ENCODE assay signal across 13 mouse cellular contexts in the genomic region with DNA sequence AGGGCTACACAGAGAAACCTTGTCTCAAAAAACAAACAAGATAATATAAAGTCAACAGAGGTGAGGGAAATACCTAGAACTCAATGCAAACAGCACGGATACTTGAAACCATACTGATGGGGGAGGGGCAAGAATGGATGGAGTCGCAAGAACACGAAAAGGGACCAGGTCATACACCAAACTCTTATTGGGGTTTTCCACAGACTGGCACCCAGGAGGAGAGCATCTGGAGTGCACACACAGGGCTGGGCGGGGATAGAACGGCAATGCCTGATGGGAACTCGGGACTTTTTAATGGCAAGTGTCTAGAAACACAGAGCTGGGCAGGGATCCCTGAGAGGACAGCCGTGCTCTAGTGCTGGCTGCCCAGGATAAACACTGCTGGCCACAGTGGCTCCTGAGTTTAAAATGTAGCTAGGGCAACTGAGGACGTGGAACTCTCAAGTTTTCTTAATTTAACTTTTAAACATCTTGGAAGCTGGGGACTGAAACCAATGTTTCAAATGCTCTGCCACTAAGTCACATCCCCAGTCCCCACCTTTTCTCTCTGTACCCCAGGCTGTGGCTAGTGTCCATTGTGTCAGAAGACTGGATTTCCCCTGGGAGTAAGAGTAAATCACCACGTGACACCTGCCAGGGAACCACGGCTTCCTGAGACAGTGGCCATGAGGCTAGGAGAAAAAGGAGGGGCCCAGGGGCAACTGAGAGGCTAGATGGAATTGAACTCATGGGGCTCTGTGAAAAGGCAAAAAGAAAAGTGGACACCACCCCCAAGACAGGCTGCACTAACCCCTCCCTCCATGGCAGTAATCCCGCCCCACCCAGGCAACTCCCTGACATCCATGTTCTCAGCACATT.
A peak's percentile ranks its signal among the peaks of the same experiment; 100 is the strongest.
DNase-seq lines count a peak whose midpoint lies in the region; ATAC-seq and TF ChIP-seq lines count a peak whose summit lies in the region.
"Had no signal": no experiment of that assay in that cellular context is flagged by ENCODE, and none has a peak within 500 bp of the region (broad histone marks: within the 10 kb centered on the region; RNA-seq: fewer than 3 reads in every experiment).

No protein-coding gene starts in this region.

- intact Hi-C loops in left cerebral cortex, adult 2 months (cut with DNase I), result no loop called here

- H3K36me3 ChIP-seq in heart, embryonic 12.5 days, result peaks cover 37% of the 10 kb centered on the region
- no peaks in the 10 kb centered on the region; the same call in 1 of the 2 replicates for H3K36me3 ChIP-seq in heart, embryonic 11.5 days (ENCODE audit: control insufficient read depth, insufficient read depth, low read length)
- peaks cover 64% of the 10 kb centered on the region for H3K36me3 ChIP-seq in embryonic facial prominence, embryonic 10.5 days (replicated peaks)
- H3K36me3 ChIP-seq: hindbrain, embryonic 15.5 days had no signal

- H3K9me3 ChIP-seq in heart, embryonic 12.5 days (replicated peaks), result no peaks in the 10 kb centered on the region
- H3K9me3 ChIP-seq in heart, embryonic 11.5 days (replicated peaks; ENCODE audit: control insufficient read depth, low read length), result no peaks in the 10 kb centered on the region
- H3K9me3 ChIP-seq in embryonic facial prominence, embryonic 10.5 days, result no peaks in the 10 kb centered on the region; the same call in 1 of the 2 replicates
- H3K9me3 ChIP-seq: hindbrain, embryonic 15.5 days had no signal

- H3K27me3 ChIP-seq in heart, embryonic 12.5 days (replicated peaks), result no peaks in the 10 kb centered on the region
- H3K27me3 ChIP-seq in heart, embryonic 11.5 days (ENCODE audit: control insufficient read depth, insufficient read depth, low read length), result no peaks in the 10 kb centered on the region
- no peaks in the 10 kb centered on the region for H3K27me3 ChIP-seq in embryonic facial prominence, embryonic 10.5 days (replicated peaks; ENCODE audit: low read depth, poor library complexity, severe bottlenecking)
- H3K27me3 ChIP-seq: hindbrain, embryonic 15.5 days had no signal

- 0 out of 2 replicates have a peak overlapping the region, but pooled peaks have one; percentile 13 for H3K9ac ChIP-seq in heart, embryonic 12.5 days
- H3K9ac ChIP-seq in heart, embryonic 11.5 days (ENCODE audit: low read depth, low read length), result no peak overlapping the region
- H3K9ac ChIP-seq: hindbrain, embryonic 15.5 days had no signal

- DNase-seq in left cerebral cortex, adult 2 months (ENCODE audit: extremely low spot score in 1 of 2, low spot score in 2 of 2), result no peak
- no peak for DNase-seq in left cerebral cortex, adult 8-10 months (ENCODE audit: low spot score in 2 of 2)
- DNase-seq in 416B (ENCODE audit: low read depth), result peak; percentile 45
- no peak for DNase-seq in embryonic facial prominence, embryonic 10.5 days (ENCODE audit: low spot score)
- no peak for DNase-seq in embryo, embryonic 10 days (ENCODE audit: low spot score)
- no peak for DNase-seq in thymus, postnatal 36 days
- DNase-seq: adrenal gland, postnatal 36 days; cerebellum, adult 11-12 months; gastrocnemius, postnatal 36 days; lung, adult 2 months had no signal

- no peak overlapping the region for H3K27ac ChIP-seq in heart, embryonic 12.5 days (ENCODE audit: poor library complexity, severe bottlenecking)
- no peak overlapping the region for H3K27ac ChIP-seq in heart, embryonic 11.5 days (ENCODE audit: low read depth, low read length)
- H3K27ac ChIP-seq in left cerebral cortex, adult 2 months, result peak overlapping the region; percentile 4; the same call in 1 of the 2 replicates
- peak overlapping the region; percentile 8 for H3K27ac ChIP-seq in embryonic facial prominence, embryonic 10.5 days (replicated peaks)
- H3K27ac ChIP-seq: hindbrain, embryonic 15.5 days had no signal

- H3K4me3 ChIP-seq in heart, embryonic 12.5 days, result no peak overlapping the region
- no peak overlapping the region for H3K4me3 ChIP-seq in heart, embryonic 11.5 days (ENCODE audit: low read depth, low read length)
- H3K4me3 ChIP-seq in left cerebral cortex, adult 2 months, result no peak overlapping the region
- H3K4me3 ChIP-seq in embryonic facial prominence, embryonic 10.5 days, result no peak overlapping the region
- H3K4me3 ChIP-seq: hindbrain, embryonic 15.5 days had no signal

- H3K4me1 ChIP-seq in heart, embryonic 12.5 days (replicated peaks), result peaks cover 95% of the 10 kb centered on the region
- peaks cover 80% of the 10 kb centered on the region for H3K4me1 ChIP-seq in heart, embryonic 11.5 days (ENCODE audit: control insufficient read depth, insufficient read depth, low read length)
- H3K4me1 ChIP-seq in embryonic facial prominence, embryonic 10.5 days, result peaks cover 93% of the 10 kb centered on the region

- WGBS in heart, embryonic 12.5 days, result 71% methylated on average over 11 of the region's 11 CpGs
- 76% methylated on average over 11 of the region's 11 CpGs for WGBS in heart, embryonic 11.5 days (ENCODE audit: insufficient replicate concordance)
- WGBS in embryonic facial prominence, embryonic 10.5 days, result 68% methylated on average over 11 of the region's 11 CpGs

- no peak for TF ChIP-seq CTCF in left cerebral cortex, adult 2 months (IDR thresholded peaks at IDR 0.05)

- no peak for ATAC-seq in heart, embryonic 12.5 days (ENCODE audit: insufficient number of reproducible peaks, low FRiP score)
- ATAC-seq in heart, embryonic 11.5 days (replicated peaks; ENCODE audit: insufficient number of reproducible peaks, low FRiP score, low TSS enrichment), result no peak

- H3K4me2 ChIP-seq in heart, embryonic 12.5 days, result no peak overlapping the region
- no peak overlapping the region for H3K4me2 ChIP-seq in heart, embryonic 11.5 days
- H3K4me2 ChIP-seq: hindbrain, embryonic 15.5 days had no signal

Comparison
In these comparisons a context has a peak if more than half of its experiments do, and no peak if none do; other contexts are left out.
1. H3K27ac ChIP-seq: peak in left cerebral cortex, adult 2 months (single experiment) and embryonic facial prominence, embryonic 10.5 days (single experiment); none in heart, embryonic 12.5 days (single experiment) and heart, embryonic 11.5 days (single experiment).